Mouse (Mus musculus): ENCODE data around the gene Slc16a14. TPM values are rescaled to one million over a fixed set of nuclear protein-coding genes. Genes with fewer than 3 reads are reported as not detected.

Gene Slc16a14
- total RNA-seq, 4 experiments from 2014 or later: 12.7 to 15.3 (median 13.3) TPM

- DNase-seq (ENCODE audit: low spot score in 2 of 2): no peak
Observed at GRCm38 (mm10) chr1:84868311-84868710, 66.6 kb downstream of the Slc16a14 start.

- DNase-seq (ENCODE audit: low spot score in 2 of 2): no peak
Observed at GRCm38 (mm10) chr1:84866706-84867230, 68.2 kb downstream of the Slc16a14 start.

GRCm38 (mm10) chr1:84866231-84866630, 68.7 kb downstream of the Slc16a14 start:
- DNase-seq (ENCODE audit: low spot score in 2 of 2): no peak

- no peak for DNase-seq (ENCODE audit: low spot score in 2 of 2)
Observed at GRCm38 (mm10) chr1:84864645-84865044, 70.3 kb downstream of the Slc16a14 start.

- DNase-seq (ENCODE audit: low spot score in 2 of 2): no peak
Observed at GRCm38 (mm10) chr1:84861255-84861630, 73.7 kb downstream of the Slc16a14 start.

GRCm38 (mm10) chr1:84860360-84861254, 74.3 kb downstream of the Slc16a14 start:
- no peak for DNase-seq (ENCODE audit: low spot score in 2 of 2)

GRCm38 (mm10) chr1:84859597-84859996, 75.3 kb downstream of the Slc16a14 start:
- no peak for DNase-seq (ENCODE audit: low spot score in 2 of 2)

Other genes starting within 250 kb of the Slc16a14 start
- 100 to 1,000 TPM; 107 to 134 (median 125) TPM for gene Dner, start 238.9 kb downstream of the Slc16a14 start, total RNA-seq (2022)
- 1 to 10 TPM; 1.7 to 5.4 (median 3.5) TPM for gene Fbxo36, start 95.3 kb downstream of the Slc16a14 start, total RNA-seq (2022)
- gene Trip12, start 94.6 kb downstream of the Slc16a14 start, total RNA-seq (2022): 100 to 1,000 TPM; 183 to 241 (median 215) TPM
- not detected for gene Gm10553, start 165.0 kb upstream of the Slc16a14 start, total RNA-seq (2022)
- gene A530032D15Rik, start 174.7 kb upstream of the Slc16a14 start, total RNA-seq (2022): under 1 TPM in 2 of 4 experiments, not detected in 2; 0.63 to 0.82 TPM

Measured in layer of hippocampus, adult 8-10 months (tissue).